Mouse (Mus musculus): ENCODE data around the gene Celf2.
"Not testable (repeated sequence)": the region's sequence is repeated elsewhere in the genome, so short reads cannot be mapped to it uniquely, and the experiment has no call there.

Gene Celf2

DNA sequence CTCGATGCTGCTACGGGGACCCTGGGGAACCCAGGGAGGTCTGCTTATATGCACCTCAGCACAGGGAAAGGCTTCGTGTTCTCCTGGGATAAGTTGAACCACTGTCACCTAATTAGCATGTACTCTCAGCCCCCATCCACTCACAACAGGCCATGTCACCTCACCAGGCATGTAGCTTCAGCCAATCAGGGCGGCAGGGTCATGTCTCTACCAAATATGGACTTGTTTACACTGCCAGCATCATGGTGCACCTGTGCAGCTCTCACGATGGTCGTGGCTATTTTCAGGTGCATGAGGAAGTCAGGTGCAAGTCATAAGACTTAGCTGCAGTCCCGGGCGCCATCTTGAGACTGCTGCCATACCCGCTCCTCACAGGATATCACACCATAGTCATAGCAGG is at the start of gene Celf2:
Gene Celf2 (minus strand): TSS at position 101 of the 400 bp plus-strand sequence.
- not testable (repeated sequence) for DNase-seq (ENCODE audit: low read depth, low spot score)

DNA sequence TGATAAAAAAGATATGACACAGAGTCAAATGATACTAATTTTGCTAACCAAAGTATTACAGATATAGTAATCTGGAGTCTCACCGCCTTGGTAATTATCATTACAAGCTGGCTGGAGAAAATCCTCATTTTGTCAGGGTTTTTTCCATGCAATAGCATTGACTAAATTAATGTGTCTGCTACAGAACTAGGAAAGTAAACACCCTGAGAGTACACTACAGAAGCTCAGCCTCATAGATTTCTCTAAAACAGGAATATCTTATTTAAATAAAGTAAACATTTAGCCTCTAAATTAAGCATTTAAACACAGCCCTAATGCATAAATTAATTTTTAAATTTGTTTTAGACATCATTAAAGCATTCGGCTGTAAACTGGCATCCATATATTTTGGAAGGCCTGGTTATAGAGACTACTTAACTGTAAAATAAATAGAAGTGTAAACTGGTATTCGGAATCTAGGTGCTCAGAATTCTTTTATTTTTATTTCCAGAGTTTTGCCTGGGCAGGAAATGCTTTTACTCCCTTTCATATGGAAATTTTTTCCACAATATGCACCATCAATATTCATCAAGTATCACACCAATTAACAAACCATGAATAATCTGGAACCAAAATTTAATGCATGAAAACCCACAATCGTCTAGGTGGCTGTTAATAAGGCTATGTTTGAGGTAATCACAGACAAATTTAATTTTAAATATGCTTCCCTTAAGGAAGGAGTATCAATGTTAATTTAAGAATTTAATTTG is 46.0 kb upstream of the Celf2 start:
- no peak for DNase-seq (ENCODE audit: low read depth, low spot score)

DNA sequence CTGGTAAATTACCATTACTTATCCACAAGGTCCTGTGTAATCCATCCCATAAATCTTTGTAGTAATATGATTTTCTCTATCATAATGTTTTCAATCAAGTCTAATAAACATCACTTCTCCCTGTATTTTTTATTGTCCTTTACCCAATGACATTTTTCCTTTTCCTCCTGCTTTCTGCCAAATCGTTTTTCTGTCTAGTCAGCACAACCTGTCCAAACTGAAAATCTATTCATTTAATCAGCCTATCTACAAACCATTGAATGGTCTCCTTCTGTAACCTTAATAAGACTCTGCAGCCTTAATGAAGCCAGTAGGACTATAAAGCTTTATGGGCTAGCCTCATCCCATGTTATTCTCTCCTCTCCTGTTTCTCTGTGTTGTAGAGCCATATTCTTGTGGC is 45.2 kb upstream of the Celf2 start:
- no peak for DNase-seq (ENCODE audit: low read depth, low spot score)

DNA sequence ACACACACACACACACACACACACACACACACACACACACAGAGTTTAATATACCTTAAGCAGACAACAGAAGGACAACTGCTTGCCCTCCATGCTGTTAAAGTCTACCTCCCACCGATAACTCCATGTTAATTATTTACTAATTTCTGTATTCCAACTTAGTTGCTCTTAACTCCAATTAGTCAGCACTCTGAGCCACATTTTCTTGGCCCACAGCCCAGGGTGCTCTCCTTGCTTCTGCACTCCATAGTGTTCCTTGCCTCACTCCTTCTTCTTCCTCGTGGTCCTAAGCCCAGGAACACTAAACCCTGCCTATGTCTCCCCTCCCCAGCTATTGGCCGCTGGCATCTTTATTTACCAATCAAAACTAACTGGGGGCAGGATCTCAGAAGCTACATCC is 43.5 kb upstream of the Celf2 start:
- DNase-seq (ENCODE audit: low read depth, low spot score), result no peak

DNA sequence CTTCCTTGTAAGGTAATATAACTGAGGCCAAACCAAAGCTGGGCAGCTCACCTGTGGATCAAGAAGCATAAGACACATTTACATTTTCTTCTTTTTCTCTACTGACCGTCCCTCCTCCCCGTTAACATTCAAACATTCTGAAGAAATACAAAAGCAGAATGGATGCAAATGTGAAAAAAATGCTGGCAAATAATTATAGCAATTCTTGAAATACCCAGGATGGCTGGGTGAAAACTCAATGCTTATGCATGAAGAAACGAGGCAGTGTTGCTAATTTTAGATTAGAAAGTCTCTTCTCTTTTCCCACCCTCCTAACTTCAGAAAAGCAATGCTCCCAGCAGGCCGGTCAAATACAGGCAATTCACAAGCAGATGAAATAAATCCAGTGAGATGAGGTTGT is 39.5 kb upstream of the Celf2 start:
- no peak for DNase-seq (ENCODE audit: low read depth, low spot score)

DNA sequence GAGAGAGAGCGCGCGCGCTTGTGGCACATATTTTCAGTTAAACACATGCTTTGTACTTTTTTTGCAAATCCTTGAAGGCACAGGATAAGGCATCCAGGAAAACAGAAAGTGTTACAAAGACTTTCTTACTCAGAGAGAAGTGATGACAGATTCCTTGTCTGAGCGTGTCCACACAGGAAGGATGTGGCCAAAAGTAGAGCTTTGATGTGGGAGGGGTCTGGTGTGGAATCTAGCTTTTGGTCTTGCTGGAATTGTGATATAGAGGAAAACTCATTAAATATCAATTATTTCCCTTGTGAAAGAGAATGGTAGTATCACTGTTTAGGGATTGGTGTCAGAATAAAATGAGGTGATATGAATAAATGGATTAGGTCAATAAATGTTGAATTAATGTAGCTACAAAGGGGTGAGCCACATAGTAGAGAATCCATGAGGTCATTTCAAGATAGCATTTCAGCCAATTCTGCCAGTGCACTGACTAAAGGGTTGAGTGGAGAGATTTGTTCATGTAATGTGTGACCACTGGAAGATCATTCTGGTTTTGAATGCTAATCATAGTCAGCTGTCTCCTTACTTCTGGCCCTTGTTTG is 25.3 kb upstream of the Celf2 start:
- DNase-seq (ENCODE audit: low read depth, low spot score), result no peak

DNA sequence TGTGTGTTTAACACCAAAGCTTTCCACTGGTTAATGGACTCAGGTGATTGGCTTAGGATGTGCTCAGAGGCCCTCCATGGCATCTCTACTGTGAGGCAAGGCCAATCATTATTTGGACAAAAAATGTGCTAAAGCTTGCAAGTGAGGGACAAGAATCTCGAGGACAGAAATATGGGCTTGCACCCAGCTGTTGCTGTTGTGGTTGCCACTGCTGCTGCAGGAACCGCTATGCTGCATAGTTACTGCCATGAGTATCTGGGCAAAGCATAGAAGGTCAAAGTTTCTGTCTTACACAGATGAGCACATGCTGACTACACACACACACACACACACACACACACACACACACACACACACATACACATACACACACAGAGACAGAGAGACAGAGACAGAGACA is 24.8 kb upstream of the Celf2 start:
- DNase-seq (ENCODE audit: low read depth, low spot score), result no peak

DNA sequence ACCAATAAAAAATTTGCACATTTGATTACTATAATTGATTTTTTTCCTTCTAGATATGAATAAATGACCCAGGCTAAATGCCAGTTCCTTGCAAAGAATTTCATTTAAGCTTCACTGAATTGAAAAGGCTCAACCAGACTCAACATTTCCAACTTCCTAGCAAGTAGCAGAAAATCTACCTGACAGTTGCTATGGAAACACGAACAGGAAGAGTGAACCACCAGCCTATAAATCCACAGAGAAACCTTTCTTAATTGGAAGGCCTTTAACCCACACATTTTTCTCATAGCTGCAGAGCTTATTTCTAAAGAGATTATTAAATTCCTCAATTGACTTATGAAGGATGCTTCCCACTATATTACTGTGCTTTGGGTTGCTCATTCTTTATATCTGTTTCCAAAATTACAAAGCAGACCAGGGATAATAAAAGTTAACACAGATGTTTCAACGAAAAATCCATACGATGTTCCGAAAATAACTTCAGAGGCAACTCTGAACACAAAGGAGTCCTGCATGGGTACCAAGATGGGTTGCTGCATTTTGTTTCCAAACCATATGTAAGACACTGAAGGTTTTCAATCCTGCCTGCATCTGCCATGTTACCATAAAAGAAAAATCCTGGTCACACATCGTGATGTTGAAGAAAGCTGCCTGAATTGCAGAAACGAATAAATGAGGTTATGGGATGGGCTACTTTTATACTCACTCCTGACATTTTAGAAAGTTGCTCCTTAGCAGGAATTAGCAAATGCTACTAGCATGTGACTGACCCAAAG is 22.0 kb upstream of the Celf2 start:
- peak; percentile 64 for DNase-seq (ENCODE audit: low read depth, low spot score)

DNA sequence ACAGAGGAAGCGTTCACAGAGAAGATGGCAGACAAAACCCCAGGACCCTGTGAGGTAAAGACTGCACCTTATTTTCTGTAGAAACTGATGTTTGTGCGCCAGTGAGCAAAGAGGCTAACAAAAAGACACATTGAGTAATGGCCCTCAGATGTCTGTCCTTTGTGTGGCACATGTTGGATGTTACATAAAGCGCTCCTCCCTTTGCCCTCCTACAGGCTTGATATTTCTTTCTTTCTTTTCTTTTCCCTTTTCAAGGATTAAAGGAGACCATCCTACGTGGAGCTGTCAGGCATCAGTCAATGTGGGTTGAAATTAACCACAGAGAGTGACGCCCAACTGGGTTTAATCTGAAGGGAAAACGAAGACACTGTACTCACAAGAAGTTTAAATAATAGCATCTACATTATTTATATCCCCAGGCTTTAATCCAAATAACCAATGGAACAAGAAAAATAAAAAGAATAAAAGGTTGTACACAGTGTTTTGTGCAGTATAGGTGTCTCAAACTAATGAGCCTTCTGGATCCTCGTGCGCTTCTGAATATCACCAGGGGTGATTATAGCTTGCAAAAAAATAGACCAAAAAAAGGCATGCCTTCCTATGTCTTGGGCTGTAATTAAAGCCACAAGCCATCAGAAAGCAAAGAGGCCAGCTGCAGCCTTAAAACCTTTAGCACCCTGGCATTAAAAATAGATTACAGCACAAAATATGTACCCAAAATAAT is 21.3 kb upstream of the Celf2 start:
- DNase-seq (ENCODE audit: low read depth, low spot score), result no peak

DNA sequence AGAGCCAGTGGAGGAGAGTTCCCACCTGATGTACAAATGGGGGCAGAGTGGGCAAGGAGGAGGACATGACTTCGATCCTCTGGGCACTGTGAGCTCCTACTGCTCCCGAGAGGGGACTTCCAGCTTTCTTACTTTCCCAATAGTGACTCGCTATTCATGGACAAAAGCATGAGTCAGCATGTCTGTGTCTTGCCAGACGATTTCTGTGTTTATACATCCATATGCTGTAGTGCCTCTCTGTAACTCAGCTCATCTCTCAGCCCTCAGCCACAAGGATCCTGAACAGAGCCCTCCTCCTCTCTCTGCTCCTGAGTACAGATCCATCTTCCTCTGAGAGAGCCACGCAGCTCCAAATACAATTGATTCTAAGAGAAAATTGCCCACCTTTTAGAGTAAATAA is 20.3 kb upstream of the Celf2 start:
- no peak for DNase-seq (ENCODE audit: low read depth, low spot score)

DNA sequence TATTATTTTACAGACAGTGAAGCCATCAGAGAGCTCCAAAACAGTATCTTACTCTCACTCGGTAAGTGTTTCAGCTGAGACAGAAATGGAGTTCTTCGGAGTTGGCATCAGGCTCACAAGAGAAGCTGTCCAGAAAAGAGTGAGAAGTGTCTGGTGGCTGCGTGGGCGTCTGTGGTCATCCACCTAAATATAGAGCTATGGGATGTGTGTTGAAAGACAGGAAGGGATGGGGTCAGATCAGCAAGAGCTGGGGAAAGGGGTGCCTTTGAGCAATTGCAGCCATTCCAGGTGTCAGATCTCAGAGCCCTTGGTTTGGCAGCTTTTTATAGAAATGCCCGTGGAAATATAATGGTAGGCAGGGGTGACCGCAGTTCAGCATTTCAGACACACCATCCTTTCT is 17.3 kb upstream of the Celf2 start:
- no peak for DNase-seq (ENCODE audit: low read depth, low spot score)

DNA sequence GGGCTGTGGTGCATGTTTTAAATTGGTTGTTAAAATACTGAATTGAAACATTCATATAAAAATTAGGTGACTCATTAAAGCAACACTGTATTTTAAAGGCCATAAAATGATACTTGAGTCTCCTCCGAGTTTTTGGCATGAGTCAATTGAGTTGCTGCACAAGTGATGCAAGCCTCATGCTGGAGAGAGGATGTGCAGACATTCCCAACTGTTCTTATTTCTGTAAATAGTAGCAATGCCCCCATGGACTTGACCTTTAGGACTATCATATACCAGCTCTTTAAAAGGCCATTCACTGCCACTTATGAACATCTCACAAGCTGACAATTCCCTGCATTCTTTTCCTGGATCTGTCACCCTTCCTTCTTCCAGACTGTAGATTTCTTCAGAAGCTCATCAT is 10.1 kb upstream of the Celf2 start:
- DNase-seq (ENCODE audit: low read depth, low spot score), result no peak

DNA sequence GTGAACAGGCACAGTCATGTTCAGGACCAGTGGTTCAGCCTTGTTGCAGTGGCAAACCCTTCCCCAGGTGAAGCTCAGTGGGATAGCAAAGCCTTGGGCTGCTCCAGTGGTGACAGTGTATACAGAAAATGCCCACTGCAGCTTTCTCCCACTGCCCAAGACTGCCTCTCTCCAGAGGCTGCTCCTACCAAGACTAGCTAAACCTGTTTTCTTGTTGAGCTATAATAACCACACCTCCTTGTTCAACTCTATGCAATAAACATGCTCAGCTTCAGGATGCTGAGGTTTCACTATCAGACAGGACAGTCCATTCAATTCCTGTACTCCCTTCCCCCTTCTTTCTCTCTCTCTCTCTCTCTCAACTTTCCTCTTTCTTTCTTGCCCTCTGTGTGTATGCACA is 15.9 kb downstream of the Celf2 start:
- DNase-seq (ENCODE audit: low read depth, low spot score), result no peak

DNA sequence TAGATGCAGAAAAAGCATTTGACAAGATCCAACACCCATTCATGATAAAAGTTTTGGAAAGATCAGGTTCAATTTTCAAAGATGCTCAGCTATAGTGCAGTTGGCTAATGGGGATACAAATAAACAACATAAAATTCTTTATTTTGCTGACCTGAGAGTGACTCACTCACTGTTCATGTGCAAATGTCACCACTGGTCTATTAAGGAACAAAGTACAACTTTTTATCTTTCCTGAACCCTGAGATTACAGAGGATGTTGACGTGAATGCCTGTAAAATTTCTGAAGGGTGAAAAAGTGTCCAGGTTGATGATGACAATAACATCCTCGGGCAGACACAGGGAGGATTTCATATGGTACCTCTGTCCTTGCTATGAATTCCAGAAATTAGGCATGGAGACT is 24.4 kb downstream of the Celf2 start:
- DNase-seq (ENCODE audit: low read depth, low spot score), result no peak

DNA sequence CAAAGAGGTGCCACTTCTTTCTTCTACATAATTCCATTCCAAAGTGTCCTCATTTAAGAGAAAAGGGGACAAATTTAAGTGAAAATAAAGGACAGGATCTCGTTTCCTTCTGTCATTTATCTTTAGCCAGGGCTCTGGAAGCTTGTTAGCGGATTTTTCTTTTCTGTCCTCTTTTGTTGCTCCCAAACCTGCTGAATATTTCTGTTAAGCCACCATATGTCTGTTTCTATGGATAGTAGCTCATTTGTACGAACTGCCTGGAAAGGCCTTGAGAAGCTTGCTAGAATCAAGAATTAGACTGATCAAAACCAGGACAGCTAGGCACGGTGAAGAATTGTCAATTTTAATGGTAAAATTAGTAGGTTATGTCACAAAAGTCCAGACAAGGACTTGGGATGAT is 27.3 kb downstream of the Celf2 start:
- DNase-seq (ENCODE audit: low read depth, low spot score), result no peak

DNA sequence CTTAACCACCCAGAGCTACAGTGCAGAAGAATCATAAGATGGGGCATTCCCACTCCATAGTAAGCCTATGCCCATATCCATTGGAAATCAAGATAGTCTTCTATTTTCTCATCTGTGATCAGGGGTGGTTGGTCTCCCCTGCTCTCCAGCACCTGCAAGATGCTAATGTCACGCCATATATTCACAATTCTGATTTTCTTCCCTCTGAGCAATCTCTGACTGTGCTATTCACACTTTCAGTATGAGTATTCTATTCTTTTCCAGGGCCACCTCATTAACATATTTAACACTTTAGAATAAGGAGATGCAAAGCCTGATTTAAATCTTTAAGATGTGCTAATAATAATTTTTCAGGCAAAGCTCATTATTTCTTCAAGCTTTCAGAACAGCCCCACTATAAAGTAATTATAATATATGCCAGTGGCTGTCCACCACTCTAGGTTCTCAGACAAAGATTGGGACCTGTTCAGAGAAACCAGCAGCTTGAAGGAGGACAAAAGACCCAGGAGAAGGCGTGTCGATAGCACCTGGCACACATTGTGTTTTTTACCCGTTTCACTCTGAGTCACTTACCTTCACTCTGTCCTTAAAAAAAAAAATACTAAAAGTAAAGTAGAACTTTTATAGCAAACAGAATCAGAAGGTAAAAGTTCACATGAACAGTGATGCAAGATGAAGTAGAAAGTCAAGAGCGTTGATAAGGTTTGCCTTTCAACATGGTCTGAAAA is 48.9 kb downstream of the Celf2 start:
- DNase-seq (ENCODE audit: low read depth, low spot score), result no peak

DNA sequence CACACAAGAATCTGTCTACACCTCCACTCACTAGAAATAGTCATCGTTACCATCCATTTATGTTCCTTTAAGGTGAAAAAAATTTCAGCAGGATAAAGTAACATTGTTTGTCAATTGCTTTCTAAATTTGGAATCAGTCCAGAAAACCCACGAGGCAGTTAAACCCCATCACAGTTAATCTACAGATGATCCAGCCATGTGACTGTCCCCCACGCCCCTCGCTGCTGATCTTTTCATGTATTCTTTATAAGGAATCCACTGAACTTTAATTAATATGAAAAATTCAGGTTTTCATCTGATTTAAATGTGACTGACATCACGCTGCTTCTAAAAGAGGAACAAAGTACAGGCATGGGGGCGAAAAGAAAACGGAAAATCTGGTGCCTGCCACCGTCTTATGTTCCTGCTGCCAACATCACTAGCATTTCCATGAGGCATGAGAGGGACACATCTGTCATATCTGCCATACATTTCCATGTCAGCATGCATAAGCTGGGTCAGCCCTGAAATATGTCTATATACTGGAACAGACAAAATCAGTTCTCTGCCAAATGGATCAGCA is 70.6 kb downstream of the Celf2 start:
- peak; percentile 22 for DNase-seq (ENCODE audit: low read depth, low spot score)

DNA sequence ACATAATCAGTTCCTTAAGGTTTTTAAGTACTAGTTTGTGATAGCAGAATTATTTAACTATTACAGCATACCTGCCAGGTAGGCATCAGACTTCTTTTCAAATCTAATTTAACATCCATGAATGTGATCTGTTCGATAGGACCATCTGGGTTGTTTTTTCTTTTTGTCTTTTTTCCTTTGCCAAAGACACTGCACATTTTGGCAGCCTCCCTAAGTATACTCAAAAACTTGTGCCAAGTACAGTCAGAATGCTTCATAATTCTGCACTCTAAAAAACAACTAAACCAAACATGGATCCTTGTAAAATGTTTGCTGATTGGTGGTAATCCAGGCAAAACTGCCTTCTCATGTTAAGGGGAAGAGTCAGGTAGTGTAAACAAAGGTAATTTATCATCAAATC is 82.9 kb downstream of the Celf2 start:
- peak; percentile 50 for DNase-seq (ENCODE audit: low read depth, low spot score)

DNA sequence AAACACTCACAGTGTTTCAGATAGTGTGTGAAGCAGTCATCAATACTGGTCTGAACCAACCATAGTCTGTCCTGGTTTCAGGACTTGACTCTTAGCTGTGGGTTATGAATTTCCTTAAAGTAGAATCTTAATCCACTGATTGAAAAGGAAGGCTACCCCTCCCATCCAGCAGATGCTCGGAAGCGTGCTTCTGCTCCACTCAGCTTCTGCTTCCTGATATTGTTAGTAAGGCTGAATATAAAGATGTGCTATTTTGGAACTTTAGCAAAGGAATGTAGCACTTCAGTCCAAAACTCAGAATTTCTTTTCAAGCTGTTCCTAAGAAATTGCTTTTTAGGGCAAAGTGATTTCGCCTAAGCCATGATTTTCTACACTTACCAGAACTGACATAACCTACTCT is 108.8 kb downstream of the Celf2 start:
- no peak for DNase-seq (ENCODE audit: low read depth, low spot score)

DNA sequence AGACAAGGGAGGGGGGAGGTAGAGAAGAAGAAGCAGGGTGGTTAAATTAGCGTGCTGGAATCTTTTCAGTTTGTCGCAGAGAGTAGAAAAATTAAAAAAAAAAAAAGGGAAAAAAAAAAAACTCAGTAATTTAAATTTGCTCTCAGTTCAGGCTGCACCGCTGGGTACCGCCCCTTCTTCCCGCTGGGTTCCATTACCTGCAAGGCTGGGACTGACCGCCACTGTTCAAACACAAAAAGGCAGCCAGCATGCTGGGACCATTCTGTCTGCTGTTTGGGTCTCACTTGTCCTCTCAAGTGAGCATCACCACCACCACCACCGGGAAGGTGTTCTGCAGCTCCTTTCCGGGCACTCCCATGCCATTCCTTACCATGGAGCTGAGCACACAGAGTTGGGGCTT is 113.4 kb downstream of the Celf2 start:
- peak; percentile 37 for DNase-seq (ENCODE audit: low read depth, low spot score)

DNA sequence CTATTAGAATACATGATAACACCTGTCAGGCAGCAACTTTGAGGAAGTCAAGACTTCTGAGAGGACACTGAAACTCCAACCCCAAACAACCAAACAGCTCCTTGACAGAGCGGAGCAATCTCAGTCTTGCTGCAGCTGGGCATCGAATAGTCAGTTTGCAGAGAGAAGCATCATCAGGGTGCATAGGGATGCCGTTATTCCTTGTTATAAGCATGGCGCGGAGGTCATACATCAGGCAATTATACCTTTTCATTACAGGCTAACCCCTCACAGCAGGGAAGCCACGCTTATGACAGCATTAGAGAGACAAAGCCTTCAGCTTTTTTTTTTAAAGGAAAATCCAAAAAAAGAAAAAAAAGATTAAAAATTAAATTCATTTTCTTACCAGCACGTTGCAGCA is 113.9 kb downstream of the Celf2 start:
- DNase-seq (ENCODE audit: low read depth, low spot score), result peak; percentile 36
